Mouse (Mus musculus) lung, adult 18-20 months (tissue): ENCODE results near the gene Ddb1.

Source experiments
- DNase-seq, 2 experiments: peaks; one replicate each; pipeline ENCODE4 v3.0.0; 2022; ENCODE audit warnings: mixed read lengths in 2 of 2

Gene Ddb1

DNA sequence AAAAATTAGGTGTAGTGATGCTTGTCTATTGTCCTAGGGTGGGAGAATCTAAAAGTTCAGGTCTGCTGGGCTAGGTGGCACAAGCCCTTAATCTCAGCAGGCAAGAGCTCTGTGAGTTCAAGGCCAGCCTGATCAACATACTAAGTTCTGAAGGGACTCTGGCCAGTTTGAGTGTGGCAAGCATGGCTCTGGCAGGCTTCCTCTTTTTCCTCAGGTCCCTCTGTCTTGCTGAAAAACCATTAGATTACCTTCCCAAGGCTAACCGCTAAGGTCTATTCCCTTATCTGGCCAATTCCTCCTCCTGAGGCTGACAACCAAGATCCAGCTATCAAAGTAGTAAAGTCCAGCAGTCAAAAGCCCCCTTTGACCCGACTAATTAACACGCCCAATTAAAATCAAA lies 57.5 kb downstream of the Ddb1 start:
- no peak for DNase-seq

DNA sequence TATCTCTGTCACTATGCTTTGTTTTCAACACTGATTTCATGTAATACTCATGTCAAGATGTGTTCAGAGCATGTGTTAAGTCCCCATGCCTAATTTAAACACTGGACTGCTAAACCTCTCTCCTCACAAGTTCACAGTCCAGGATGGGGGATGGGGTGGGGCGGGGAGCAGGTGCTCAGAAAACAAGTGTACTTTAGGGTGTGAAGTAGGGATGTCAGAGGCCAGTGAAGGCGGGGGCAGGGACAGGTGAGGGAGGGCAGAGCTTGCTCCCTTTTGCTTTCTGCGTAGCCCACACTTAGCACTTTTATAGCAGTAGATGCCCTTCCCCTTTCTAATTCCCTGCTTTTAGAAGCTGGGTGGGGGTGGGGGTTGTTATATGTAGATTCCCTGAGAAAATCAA lies 60.0 kb downstream of the Ddb1 start:
- DNase-seq: no peak

DNA sequence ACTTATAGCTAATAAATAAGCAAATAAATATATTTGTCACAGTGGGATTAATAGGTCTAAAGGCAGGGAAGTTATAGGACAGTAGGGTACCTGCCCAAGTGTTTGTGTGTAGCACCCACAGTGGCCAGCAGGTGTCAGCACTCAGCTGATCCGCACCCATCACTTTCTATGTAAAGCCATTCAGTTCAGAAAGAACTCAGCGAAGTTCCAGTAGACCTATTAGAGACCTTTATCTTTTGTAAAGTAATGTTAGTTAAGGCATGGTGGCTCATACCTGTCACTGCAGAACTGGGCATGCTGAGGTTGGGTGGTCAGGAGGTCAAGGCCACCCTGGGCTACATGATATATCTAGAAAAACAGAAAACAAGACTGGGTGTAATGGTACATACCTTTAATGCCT lies 60.4 kb downstream of the Ddb1 start:
- DNase-seq: peak; percentile 24 to 27

DNA sequence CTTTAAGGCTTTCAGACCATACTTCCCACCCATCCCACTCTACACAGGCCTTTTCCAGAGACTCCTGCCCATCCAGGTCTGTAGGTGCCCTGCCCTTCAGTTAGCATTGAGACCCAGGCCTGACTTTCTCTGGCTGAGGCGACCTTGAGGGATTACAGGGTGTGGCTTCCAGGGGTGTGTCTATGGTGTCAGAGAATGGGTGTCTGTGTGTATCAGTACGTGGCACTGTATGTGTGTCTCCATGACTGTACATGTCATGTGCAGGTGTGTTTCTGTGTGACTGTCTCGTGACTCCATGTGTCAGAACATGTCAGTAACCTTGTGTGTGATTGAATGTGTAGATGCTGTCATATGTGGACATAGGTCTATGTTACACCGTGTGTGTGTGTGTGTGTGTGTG lies 66.2 kb downstream of the Ddb1 start:
- no peak for DNase-seq

DNA sequence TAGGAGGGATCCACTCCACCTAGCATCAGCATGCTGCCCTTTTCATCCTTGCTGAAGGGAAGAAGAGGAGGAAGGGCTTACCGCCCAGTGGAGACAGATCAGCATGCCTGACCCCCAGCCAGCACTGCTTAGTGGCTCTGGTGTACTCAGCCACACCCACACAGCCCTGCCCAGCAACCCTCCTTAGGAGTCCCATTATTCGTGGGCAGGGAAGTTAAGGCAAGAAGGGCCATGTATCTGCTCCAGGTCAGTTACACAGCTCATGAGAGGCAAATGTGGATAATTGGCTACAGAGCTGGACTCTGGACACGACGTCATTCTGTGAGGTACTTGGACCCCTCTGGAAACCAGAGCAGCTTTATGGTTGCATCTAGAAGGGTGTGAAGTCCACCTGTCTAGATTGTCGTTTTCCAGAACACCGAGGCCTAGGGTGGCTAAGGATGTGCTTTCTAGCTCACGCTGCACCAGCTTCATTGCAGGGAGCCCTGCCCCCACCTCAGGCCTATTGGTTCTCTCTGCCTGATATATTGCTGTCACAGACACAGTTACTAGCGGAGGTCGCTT lies 66.8 kb downstream of the Ddb1 start:
- no peak for DNase-seq

DNA sequence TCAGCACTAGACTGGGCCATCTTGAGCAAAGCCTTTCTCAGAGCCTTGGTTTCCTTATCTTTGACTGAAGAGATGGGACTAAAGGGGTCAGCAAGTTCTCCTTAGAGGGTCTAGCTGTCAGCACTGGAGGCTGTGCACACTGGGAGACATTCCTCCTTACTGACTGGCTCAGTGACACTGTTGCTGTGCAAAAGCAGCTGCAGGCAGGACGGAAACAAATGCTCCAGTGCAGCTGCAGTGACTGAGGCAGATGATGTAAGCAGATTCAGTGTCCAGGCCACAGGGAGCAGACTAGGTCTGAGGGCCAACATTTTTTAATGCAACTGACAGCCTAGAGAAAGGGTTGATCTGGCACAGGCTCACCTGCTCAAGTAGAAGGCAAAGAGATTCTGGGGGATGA lies 68.1 kb downstream of the Ddb1 start:
- DNase-seq: no peak

DNA sequence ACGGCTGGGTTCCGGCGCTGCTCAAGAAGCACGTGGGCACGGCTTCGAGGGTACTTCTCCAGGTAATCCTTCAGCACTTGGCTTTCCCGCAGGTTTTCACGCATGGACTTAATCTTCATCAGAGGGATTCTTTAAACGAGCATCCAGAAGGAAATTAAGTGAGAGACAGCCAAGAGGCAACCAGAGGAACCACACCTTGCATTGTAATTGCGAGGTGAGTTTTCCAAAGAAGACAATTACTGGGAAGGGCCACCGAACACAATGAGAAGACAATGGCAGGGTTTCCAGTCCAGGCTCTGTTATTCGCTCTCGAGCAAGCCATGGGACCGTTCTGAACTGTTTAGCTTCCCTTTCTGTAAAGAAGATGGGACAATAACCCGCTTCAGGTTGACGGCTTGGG lies 71.5 kb downstream of the Ddb1 start:
- no peak for DNase-seq

DNA sequence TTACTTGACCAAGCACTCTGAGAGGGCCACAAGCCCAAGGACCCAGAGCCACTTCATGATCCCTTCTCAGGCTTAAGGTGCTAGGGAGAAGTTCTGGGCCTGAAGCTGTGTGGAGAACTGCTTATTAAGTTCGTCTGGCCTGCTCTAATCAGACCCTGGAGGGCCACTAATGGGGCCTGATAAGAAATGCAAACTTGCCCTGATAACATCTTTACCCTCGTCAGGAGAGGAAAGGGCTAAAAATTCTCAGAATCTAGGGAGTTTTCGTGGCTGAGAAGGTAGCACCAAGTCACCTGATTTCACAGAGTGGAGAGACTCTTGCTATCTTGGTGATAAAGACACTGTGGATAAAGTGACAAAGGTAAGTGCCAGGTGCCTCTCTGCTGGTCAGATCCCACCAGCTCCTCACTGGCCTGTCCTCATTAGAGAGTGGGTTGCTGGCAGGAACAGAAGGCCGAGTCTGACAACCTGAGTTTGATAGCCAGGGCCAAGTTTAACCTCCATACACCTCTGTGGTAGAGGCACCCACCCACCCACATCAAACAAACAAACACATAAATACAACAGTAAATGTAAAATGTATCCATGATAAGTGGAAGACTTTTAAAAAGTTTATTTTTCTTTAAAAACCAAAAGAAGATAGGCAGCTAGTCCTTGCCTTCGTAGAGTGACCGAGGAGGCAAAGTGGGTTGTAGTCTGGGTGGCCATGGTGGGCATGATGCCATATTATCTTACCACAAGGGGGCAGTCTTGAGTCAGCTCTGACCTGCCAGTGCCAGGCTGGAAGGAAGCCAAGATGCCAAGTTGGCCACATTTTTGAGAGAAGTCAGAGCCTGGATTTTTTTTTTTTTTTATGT lies 73.0 kb downstream of the Ddb1 start, which contains the start of gene Pga5:
TSS of gene Pga5 (minus strand) at position 157 of the 857 bp plus-strand sequence.
- peak; percentile 75 to 82 for DNase-seq

DNA sequence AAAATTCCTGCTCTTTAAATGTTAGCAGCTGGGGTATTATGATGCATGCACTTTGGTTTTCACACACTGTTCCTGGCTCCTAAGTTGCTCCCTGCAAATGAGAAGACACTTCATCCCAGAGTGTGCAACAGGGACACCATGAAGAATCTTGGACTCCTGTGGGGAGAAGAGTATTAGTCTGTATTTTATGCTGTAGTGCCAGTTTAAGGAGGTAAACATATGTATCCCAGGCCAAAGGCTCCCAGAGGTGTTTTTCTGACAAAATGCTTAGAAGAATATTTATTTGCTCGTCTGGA lies 73.6 kb downstream of the Ddb1 start:
- DNase-seq: no peak
